Mouse (Mus musculus): ENCODE measurements around the gene Utp14b. TPM values are rescaled to one million over a fixed set of nuclear protein-coding genes. Genes with fewer than 3 reads are reported as not detected.

Gene Utp14b
- polyA plus RNA-seq (2014; fragmentation: Illumina TruSeq; extraction: RNeasy Lipid Tissue Mini Kit (QIAGEN cat#74804)) = 10.5 TPM

GRCm38 (mm10) chr1:78657671-78658440 lies at the start of gene Utp14b, which contains the start of gene Acsl3:
Utp14b (plus strand) TSS chr1:78658038.
Acsl3 (plus strand) TSS chr1:78657825.

Other genes starting within 250 kb of the Utp14b start
- 245 TPM for gene Farsb, start 169.1 kb upstream of the Utp14b start, polyA plus RNA-seq (2014; fragmentation: Illumina TruSeq; extraction: RNeasy Lipid Tissue Mini Kit (QIAGEN cat#74804))
- gene Mogat1, start 147.0 kb upstream of the Utp14b start, polyA plus RNA-seq (2014; fragmentation: Illumina TruSeq; extraction: RNeasy Lipid Tissue Mini Kit (QIAGEN cat#74804)) = 1.1 TPM
- gene BC035947, start 145.9 kb upstream of the Utp14b start, polyA plus RNA-seq (2014; fragmentation: Illumina TruSeq; extraction: RNeasy Lipid Tissue Mini Kit (QIAGEN cat#74804)) = not detected
- gene Acsl3, start 213 bp upstream of the Utp14b start, polyA plus RNA-seq (2014; fragmentation: Illumina TruSeq; extraction: RNeasy Lipid Tissue Mini Kit (QIAGEN cat#74804)) = 263 TPM
- gene Kcne4, start 158.7 kb downstream of the Utp14b start, polyA plus RNA-seq (2014; fragmentation: Illumina TruSeq; extraction: RNeasy Lipid Tissue Mini Kit (QIAGEN cat#74804)) = 13.3 TPM